Mouse (Mus musculus) heart, postnatal 0 days (tissue): ENCODE results near the gene Slc2a3. TPM values are rescaled to one million over a fixed set of nuclear protein-coding genes. Genes with fewer than 3 reads are reported as not detected.

Experiments used
- ATAC-seq: fragments of 200-750 bp; cut with Nextera tagmentation; 2 replicates; pipeline ENCODE4 v1.8.0; 2017; ENCODE audit warnings: low read depth, moderate number of reproducible peaks, moderate library complexity; ENCODE audit not compliant: insufficient read depth
- DNase-seq: peaks from one replicate; pipeline ENCODE4 v3.0.0-alpha.2; 2016; ENCODE audit warnings: low spot score
- H3K27ac ChIP-seq: fragments of 300-500 bp; sonication (generic); 2 replicates; pipeline ENCODE4 v1.5.1; 2014; ENCODE audit warnings: low read depth, mild to moderate bottlenecking
- H3K27me3 ChIP-seq: fragments of 300-500 bp; sonication (generic); 2 replicates; pipeline ENCODE4 v1.6.1; 2014; ENCODE audit warnings: low read length, mixed read lengths; ENCODE audit not compliant: control insufficient read depth, insufficient read depth
- H3K36me3 ChIP-seq: fragments of 300-500 bp; sonication (generic); replicated peaks from 2 replicates; pipeline ENCODE4 v1.6.1; 2014; ENCODE audit warnings: low read length, mixed read lengths; ENCODE audit not compliant: control insufficient read depth, insufficient read depth
- H3K4me1 ChIP-seq: fragments of 300-500 bp; sonication (generic); 2 replicates; pipeline ENCODE4 v1.6.1; 2014; ENCODE audit warnings: antibody characterized with exemption; ENCODE audit not compliant: control insufficient read depth, insufficient read depth
- H3K4me2 ChIP-seq: fragments of 300-500 bp; sonication (generic); 2 replicates; pipeline ENCODE4 v1.6.1; 2014; ENCODE audit warnings: low read depth, mild to moderate bottlenecking, low read length, moderate library complexity
- H3K4me3 ChIP-seq: fragments of 300-500 bp; sonication (generic); 2 replicates; pipeline ENCODE4 v1.5.1; 2014; ENCODE audit warnings: low read depth, low read length
- H3K9ac ChIP-seq: fragments of 300-500 bp; sonication (generic); replicated peaks from 2 replicates; pipeline ENCODE4 v1.6.1; 2014; ENCODE audit warnings: low read depth, low read length, mixed read lengths
- H3K9me3 ChIP-seq: fragments of 300-500 bp; sonication (generic); replicated peaks from 2 replicates; pipeline ENCODE4 v1.6.1; 2016; ENCODE audit warnings: low read length; ENCODE audit not compliant: control insufficient read depth
- CTCF ChIP-seq: IDR thresholded peaks from 2 replicates; pipeline ENCODE4 v1.5.1; 2016; ENCODE audit warnings: antibody characterized with exemption, control low read depth, low read depth
- EP300 ChIP-seq: IDR thresholded peaks from 2 replicates; pipeline ENCODE4 v1.6.1; 2016; ENCODE audit warnings: antibody characterized with exemption, low read depth
- WGBS: fragments of 180-500 bp; shearing (Covaris S2); extraction: QIAGEN DNeasy Blood & Tissue Kit; methylation state at CpG from one replicate; pipeline ENCODE4 v1.1.7; 2014; 5-methylcytosine and 5-hydroxymethylcytosine counted together
- microRNA-seq: library from miRNA; unstranded; fragments of <30 nt; microRNA quantifications from one replicate; pipeline ENCODE4, GENCODE M21; 2016
- polyA plus RNA-seq: library from polyadenylated mRNA; unstranded; fragments of >200 nt; fragmentation: Nextera tagmentation; extraction: Ambion mirVana; gene quantifications from 2 replicates; pipeline ENCODE4 v1.2.1, GENCODE M21; 2015
- total RNA-seq: library from RNA; depleted of rRNA; stranded (reverse); fragments of >200 nt; gene quantifications from 2 replicates; pipeline ENCODE4 v1.2.3, GENCODE M21; 2014; ENCODE audit warnings: low replicate concordance; rRNA removed

Gene Slc2a3
- total and polyA plus RNA-seq, 2 experiments from 2014 or later = 1.7 to 21.6 TPM

- Histone ChIP-seq H3K27me3 (no peaks in the 10 kb centered on the region), H3K4me2 (no peak overlapping the region), H3K4me1 (no peaks in the 10 kb centered on the region), H3K36me3 (no peaks in the 10 kb centered on the region), H3K27ac (no peak overlapping the region), H3K9ac (no peak overlapping the region), H3K9me3 (no peaks in the 10 kb centered on the region), H3K4me3 (no peak overlapping the region)
- DNase-seq (no peak), ATAC-seq (no peak)
- TF ChIP-seq EP300 (no peak), CTCF (no peak)
- 76% methylated on average over 6 of the region's 6 CpGs for WGBS
Observed at GRCm38 (mm10) chr6:122689411-122690055, 111.9 kb downstream of the Slc2a3 start.

DNA sequence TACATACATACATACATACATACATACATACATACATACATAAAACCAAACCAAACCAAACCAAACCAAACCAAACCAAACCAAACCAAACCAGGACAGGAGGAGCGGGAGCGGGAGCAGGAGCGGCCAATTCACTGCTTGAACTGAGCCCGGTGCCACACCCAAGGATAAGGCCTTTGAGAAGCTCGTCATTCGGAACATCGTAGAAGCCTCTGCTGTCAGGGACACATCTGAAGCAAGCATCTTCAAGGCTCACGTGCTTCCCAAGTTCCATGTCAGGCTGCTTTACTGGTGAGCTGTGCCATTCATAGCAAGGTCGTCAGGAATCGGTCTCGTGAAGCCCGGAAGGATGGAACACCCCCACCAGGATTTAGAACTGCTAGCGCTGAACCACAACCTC lies 114.7 kb downstream of the Slc2a3 start:
- Histone ChIP-seq H3K27me3 (no peaks in the 10 kb centered on the region), H3K4me2 (no peak overlapping the region), H3K27ac (no peak overlapping the region), H3K9me3 (no peaks in the 10 kb centered on the region), H3K36me3 (no peaks in the 10 kb centered on the region), H3K4me3 (no peak overlapping the region), H3K4me1 (no peaks in the 10 kb centered on the region), H3K9ac (no peak overlapping the region)
- ATAC-seq = no peak
- TF ChIP-seq EP300 (no peak), CTCF (no peak)
- WGBS = 88% methylated on average over 13 of the region's 13 CpGs
- DNase-seq = no peak

DNA sequence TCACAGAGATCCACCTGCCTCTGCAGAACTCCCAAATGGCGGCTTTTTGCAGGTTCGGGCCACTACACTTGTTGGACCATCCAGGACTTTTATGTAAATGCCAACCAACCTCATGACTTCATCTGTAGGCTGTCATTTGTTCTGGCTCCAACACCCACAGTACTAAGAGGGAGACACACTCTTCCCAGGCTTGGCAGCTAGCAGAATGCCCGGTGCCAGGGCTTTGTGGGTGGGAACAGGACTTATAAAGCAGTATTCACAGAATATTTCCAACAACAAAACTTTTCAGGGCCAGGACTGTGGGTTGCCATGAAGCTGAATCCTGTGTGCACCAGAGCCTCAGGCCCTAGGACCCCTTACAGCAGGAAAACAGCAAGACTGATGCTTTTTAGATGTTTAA lies 118.8 kb downstream of the Slc2a3 start:
- 75% methylated on average over 3 of the region's 3 CpGs for WGBS
- Histone ChIP-seq H3K36me3 (no peaks in the 10 kb centered on the region), H3K27me3 (no peaks in the 10 kb centered on the region), H3K9me3 (no peaks in the 10 kb centered on the region), H3K4me2 (no peak overlapping the region), H3K4me1 (no peaks in the 10 kb centered on the region), H3K9ac (no peak overlapping the region), H3K27ac (no peak overlapping the region), H3K4me3 (no peak overlapping the region)
- DNase-seq (no peak), ATAC-seq (no peak)
- TF ChIP-seq CTCF = no peak
- TF ChIP-seq EP300 = no peak

Small RNAs within 50 kb of the gene (microRNA-seq; reads per million reads assigned to microRNA genes)
- gene Mir7231 = not detected

Other genes with a start within 250 kb of the Slc2a3 start
- gene Aicda, start 247.8 kb downstream of the Slc2a3 start, total RNA-seq = not detected in 2 replicates
- gene Aicda, start 247.8 kb downstream of the Slc2a3 start, polyA plus RNA-seq = not detected in 2 replicates
- gene Apobec1, start 199.2 kb downstream of the Slc2a3 start, total RNA-seq = 21.0 and 30.9 TPM in 2 replicates
- 3.9 and 4.2 TPM in 2 replicates for gene Apobec1, start 199.2 kb downstream of the Slc2a3 start, polyA plus RNA-seq
- gene Gdf3, start 191.6 kb downstream of the Slc2a3 start, total RNA-seq = 0.15 TPM in 1 of 2 replicates, not detected in the other
- 0.05 and 0.26 TPM in 2 replicates for gene Gdf3, start 191.6 kb downstream of the Slc2a3 start, polyA plus RNA-seq
- not detected in 2 replicates for gene Dppa3, start 175.2 kb downstream of the Slc2a3 start, total RNA-seq
- gene Dppa3, start 175.2 kb downstream of the Slc2a3 start, polyA plus RNA-seq = 0.18 and 0.41 TPM in 2 replicates
- gene Nanog, start 94.2 kb downstream of the Slc2a3 start, total RNA-seq = 0.73 and 1.3 TPM in 2 replicates
- 0.47 and 0.61 TPM in 2 replicates for gene Nanog, start 94.2 kb downstream of the Slc2a3 start, polyA plus RNA-seq
- 17.8 TPM in 2 replicates for gene Foxj2, start 18.3 kb upstream of the Slc2a3 start, total RNA-seq
- 4.4 and 4.5 TPM in 2 replicates for gene Foxj2, start 18.3 kb upstream of the Slc2a3 start, polyA plus RNA-seq
- gene C3ar1, start 54.5 kb upstream of the Slc2a3 start, total RNA-seq = 0.46 and 2.9 TPM in 2 replicates
- gene C3ar1, start 54.5 kb upstream of the Slc2a3 start, polyA plus RNA-seq = 2.3 and 2.4 TPM in 2 replicates
- gene Necap1, start 72.8 kb upstream of the Slc2a3 start, total RNA-seq = 37.7 and 40.3 TPM in 2 replicates
- gene Necap1, start 72.8 kb upstream of the Slc2a3 start, polyA plus RNA-seq = 35.9 and 37.0 TPM in 2 replicates
- 0.54 TPM in 1 of 2 replicates, not detected in the other for gene Clec4a1, start 120.2 kb upstream of the Slc2a3 start, total RNA-seq
- 1.8 and 2.0 TPM in 2 replicates for gene Clec4a1, start 120.2 kb upstream of the Slc2a3 start, polyA plus RNA-seq
- gene Clec4a3, start 150.9 kb upstream of the Slc2a3 start, total RNA-seq = 1.3 and 2.7 TPM in 2 replicates
- 2.5 and 3.4 TPM in 2 replicates for gene Clec4a3, start 150.9 kb upstream of the Slc2a3 start, polyA plus RNA-seq
- not detected in 2 replicates for gene Clec4a4, start 188.7 kb upstream of the Slc2a3 start, total RNA-seq
- gene Clec4a4, start 188.7 kb upstream of the Slc2a3 start, polyA plus RNA-seq = not detected in 2 replicates
- gene Clec4b1, start 248.3 kb upstream of the Slc2a3 start, total RNA-seq = not detected in 2 replicates
- not detected in 2 replicates for gene Clec4b1, start 248.3 kb upstream of the Slc2a3 start, polyA plus RNA-seq